Mouse (Mus musculus): ENCODE results near the gene Chd8.

DNA sequence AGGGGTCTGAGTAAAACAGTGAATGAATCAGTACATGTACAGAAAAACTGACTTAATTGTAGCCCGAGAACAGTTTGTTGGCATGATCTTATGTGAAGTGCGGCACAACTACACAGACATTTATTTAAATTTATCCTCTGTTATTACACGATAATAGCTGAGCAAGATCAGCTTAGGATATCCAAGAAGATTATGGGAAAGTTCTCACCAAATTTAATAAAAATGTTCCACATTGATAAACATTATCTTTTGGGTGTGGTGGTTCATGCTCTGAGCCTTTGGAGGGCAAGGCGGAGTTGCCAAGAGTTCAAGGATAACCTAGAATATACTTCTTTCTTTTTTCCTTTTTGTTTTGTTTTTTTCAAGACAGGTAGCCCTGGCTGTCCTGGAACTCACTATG is 58.2 kb downstream of the Chd8 start:
- TF ChIP-seq CTCF (IDR thresholded peaks at IDR 0.05; ENCODE audit: low read depth): no peak
- no peak; the same call in 1 of the 2 replicates for TF ChIP-seq EP300 (IDR thresholded peaks at IDR 0.05; ENCODE audit: low read depth)

Data from liver, postnatal 0 days (tissue).